Mouse (Mus musculus) forebrain, embryonic 15.5 days (tissue): ENCODE data around the gene Rlf. TPM values are rescaled to one million over a fixed set of nuclear protein-coding genes. Genes with fewer than 3 reads are reported as not detected.
A peak's percentile ranks its signal among the peaks of the same experiment; 100 is the strongest.

Source experiments
- ATAC-seq: fragments of 200-750 bp; cut with Nextera tagmentation; replicated peaks from 2 replicates; pipeline ENCODE4 v1.8.0; 2017; ENCODE audit warnings: mild to moderate bottlenecking, moderate TSS enrichment, moderate library complexity
- H3K27ac ChIP-seq: fragments of 300-500 bp; sonication (generic); replicated peaks from 2 replicates; pipeline ENCODE4 v1.5.1; 2015; ENCODE audit warnings: mild to moderate bottlenecking, inconsistent platforms
- H3K27me3 ChIP-seq: fragments of 300-500 bp; sonication (generic); 2 replicates; pipeline ENCODE4 v1.6.1; 2015; ENCODE audit warnings: inconsistent platforms
- H3K36me3 ChIP-seq: fragments of 300-500 bp; sonication (generic); 2 replicates; pipeline ENCODE4 v1.6.1; 2015; ENCODE audit warnings: mild to moderate bottlenecking, inconsistent platforms
- H3K4me1 ChIP-seq: fragments of 300-500 bp; sonication (generic); 2 replicates; pipeline ENCODE4 v1.6.1; 2015; ENCODE audit warnings: inconsistent platforms
- H3K4me2 ChIP-seq: fragments of 300-500 bp; sonication (generic); replicated peaks from 2 replicates; pipeline ENCODE4 v1.6.1; 2015; ENCODE audit warnings: mild to moderate bottlenecking, inconsistent platforms
- H3K4me3 ChIP-seq: fragments of 300-500 bp; sonication (generic); 2 replicates; pipeline ENCODE4 v1.5.1; 2015; ENCODE audit warnings: mild to moderate bottlenecking, inconsistent platforms
- H3K9ac ChIP-seq: fragments of 300-500 bp; sonication (generic); replicated peaks from 2 replicates; pipeline ENCODE4 v1.6.1; 2015; ENCODE audit warnings: mild to moderate bottlenecking, inconsistent platforms
- H3K9me3 ChIP-seq: fragments of 300-500 bp; sonication (generic); 2 replicates; pipeline ENCODE4 v1.6.1; 2016; ENCODE audit warnings: inconsistent platforms
- WGBS: fragments of 180-500 bp; shearing (Covaris S2); methylation state at CpG from one replicate; pipeline ENCODE4 v1.1.7; 2015; ENCODE audit warnings: mixed read lengths; 5-methylcytosine and 5-hydroxymethylcytosine counted together
- polyA plus RNA-seq: library from polyadenylated mRNA; unstranded; fragments of >200 nt; fragmentation: Nextera tagmentation; extraction: Ambion mirVana; gene quantifications from 2 replicates; pipeline ENCODE4 v1.2.1, GENCODE M21; 2015

Rlf gene
- polyA plus RNA-seq, 1 experiment from 2014 or later, result 34.7 TPM

GRCm38 (mm10) chr4:121109126-121109525 is 105.8 kb downstream of the Rlf start, which contains the start of gene Tmco2:
Gene Tmco2 (minus strand): TSS chr4:121109226.
- no peak for ATAC-seq
- H3K27ac ChIP-seq, result no peak within 1 kb of the TSS
- no peak within 1 kb of the TSS for H3K4me2 ChIP-seq
- no peaks in the 10 kb centered on the region for H3K9me3 ChIP-seq
- H3K4me3 ChIP-seq, result no peak within 1 kb of the TSS
- H3K4me1 ChIP-seq, result no peaks in the 10 kb centered on the region
- no peaks in the 10 kb centered on the region for H3K36me3 ChIP-seq
- WGBS, result 86% methylated on average over 2 of the region's 2 CpGs
- H3K9ac ChIP-seq, result no peak within 1 kb of the TSS
- no peaks in the 10 kb centered on the region for H3K27me3 ChIP-seq

- no peaks in the 10 kb centered on the region for H3K36me3 ChIP-seq
- no peaks in the 10 kb centered on the region for H3K9me3 ChIP-seq
- no peak overlapping the region for H3K4me2 ChIP-seq
- no peaks in the 10 kb centered on the region for H3K27me3 ChIP-seq
- peaks cover 3% of the 10 kb centered on the region; the same call in 1 of the 2 replicates for H3K4me1 ChIP-seq
- no peak overlapping the region for H3K9ac ChIP-seq
- H3K4me3 ChIP-seq, result no peak overlapping the region
- no peak overlapping the region for H3K27ac ChIP-seq
- ATAC-seq, result no peak
- WGBS, result 86% methylated on average over 4 of the region's 4 CpGs
Measured at GRCm38 (mm10) chr4:121103304-121103703, 111.6 kb downstream of the Rlf start.

- peak within 1 kb of the TSS; percentile 82 for H3K4me2 ChIP-seq
- H3K36me3 ChIP-seq, result peaks cover 25% of the 10 kb centered on the region
- ATAC-seq, result peak; percentile 94
- H3K9me3 ChIP-seq, result no peaks in the 10 kb centered on the region
- WGBS, result under 1% methylated on average over 39 of the region's 39 CpGs
- peak within 1 kb of the TSS; percentile 71 for H3K9ac ChIP-seq
- peak within 1 kb of the TSS; percentile 68 for H3K27ac ChIP-seq
- H3K4me1 ChIP-seq, result peaks cover 18% of the 10 kb centered on the region
- H3K27me3 ChIP-seq, result no peaks in the 10 kb centered on the region
- peak within 1 kb of the TSS; percentile 84 for H3K4me3 ChIP-seq
Measured at GRCm38 (mm10) chr4:121097650-121098378, 117.1 kb downstream of the Rlf start, which contains the start of gene Zmpste24. Gene Zmpste24 (minus strand): TSS chr4:121098241.

Other genes with a start within 250 kb of the Rlf start
- 37.2 and 40.1 TPM in 2 replicates for gene Smap2, start 197.8 kb downstream of the Rlf start, polyA plus RNA-seq
- 3.2 and 5.9 TPM in 2 replicates for gene Col9a2, start 175.7 kb downstream of the Rlf start, polyA plus RNA-seq
- gene Zmpste24, start 116.8 kb downstream of the Rlf start, polyA plus RNA-seq, result 25.4 and 26.6 TPM in 2 replicates
- gene Tmco2, start 105.9 kb downstream of the Rlf start, polyA plus RNA-seq, result not detected in 2 replicates
- not detected in 2 replicates for gene Gm12888, start 109.8 kb upstream of the Rlf start, polyA plus RNA-seq
- gene Gm12886, start 208.0 kb upstream of the Rlf start, polyA plus RNA-seq, result not detected in 2 replicates